Mouse (Mus musculus) adipocyte (in vitro differentiated cells): ENCODE measurements at regions not wholly inside any gene's neighbourhood (a gene's known extent, or its start where the extent isn't known, plus 50 kb on each side); places are given as distances from the start of the nearest gene placed in this dataset.
"Not testable (repeated sequence)": the region's sequence is repeated elsewhere in the genome, so short reads cannot be mapped to it uniquely, and the experiment has no call there.

Experiments used
- DNase-seq: peaks from one replicate; pipeline ENCODE4 v3.0.0-alpha.2; 2016; ENCODE audit warnings: low spot score

GRCm38 (mm10) chr13:31050160-31050788 lies 76.3 kb downstream of the Gm5447 start:
- DNase-seq = no peak

- not testable (repeated sequence) for DNase-seq
Observed at GRCm38 (mm10) chr13:31051586-31051985, 77.6 kb downstream of the Gm5447 start.

GRCm38 (mm10) chr13:31054356-31054755 lies 80.4 kb downstream of the Gm5447 start:
- peak; percentile 86 for DNase-seq

DNA sequence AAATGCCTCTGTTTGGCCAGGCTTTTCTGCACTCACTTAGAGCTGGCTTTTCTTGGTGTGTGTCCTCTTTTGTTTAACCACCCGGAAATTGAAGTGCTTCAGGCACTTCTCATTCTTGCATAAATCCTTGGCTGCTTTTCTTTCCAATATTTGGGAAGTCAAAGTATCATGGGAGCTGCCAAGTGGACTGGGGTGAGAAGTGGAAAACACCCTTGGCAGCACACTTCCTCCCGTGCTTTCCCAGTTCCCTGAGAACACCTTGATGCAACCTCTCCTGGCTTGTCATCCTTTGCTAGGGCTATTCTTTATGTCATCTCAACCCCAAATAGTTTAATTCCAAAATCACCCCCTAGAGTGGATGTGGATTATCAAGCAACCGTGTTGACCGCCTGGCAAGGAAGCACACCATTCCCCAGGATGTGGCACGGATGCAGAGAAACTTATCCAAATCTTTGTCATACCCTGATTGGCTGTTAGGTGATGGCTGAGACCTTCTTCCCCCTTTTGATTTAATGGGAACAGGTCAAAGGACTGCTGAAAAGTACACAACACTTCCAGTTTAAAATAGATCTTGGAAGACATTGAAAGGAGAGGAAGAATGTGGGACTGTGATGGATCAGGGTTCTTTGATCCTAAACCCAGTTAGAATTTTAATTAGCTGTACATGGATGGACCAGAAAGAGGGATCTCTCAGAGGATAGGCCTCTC lies 81.5 kb downstream of the Gm5447 start:
- peak; percentile 88 for DNase-seq

DNA sequence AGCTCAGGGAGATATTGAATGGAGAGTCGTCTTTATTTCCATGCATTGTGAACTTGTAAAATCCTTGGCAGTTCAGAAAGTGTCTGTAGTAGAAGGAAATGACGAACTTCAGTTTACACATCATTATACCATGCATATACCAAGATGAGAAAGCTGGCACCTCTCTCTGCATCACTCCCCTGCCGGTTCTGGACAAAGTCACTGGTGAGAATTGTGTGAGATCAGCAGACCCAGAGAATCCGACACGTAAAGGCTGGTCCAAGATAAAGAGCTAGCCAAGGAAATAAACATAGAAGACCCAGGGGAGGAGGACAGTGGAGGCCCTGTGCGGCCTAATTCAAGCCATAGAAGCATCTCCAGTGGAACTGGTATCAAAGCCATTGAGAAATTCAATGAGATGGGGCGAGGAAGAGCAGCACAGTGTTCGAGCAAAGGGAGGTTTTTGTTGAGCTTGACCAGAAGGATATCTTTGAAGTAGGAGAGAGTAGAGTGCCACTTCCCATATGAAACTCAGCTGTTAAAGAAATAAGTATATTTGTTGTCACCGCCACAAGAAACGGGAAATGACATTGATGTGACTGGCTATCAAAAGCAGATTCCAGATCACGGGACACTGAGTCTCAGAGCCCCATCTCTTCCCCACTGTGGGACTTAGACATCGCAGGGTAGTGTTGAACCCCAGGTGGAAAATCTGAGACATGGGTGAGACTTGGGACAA lies 82.3 kb downstream of the Gm5447 start:
- no peak for DNase-seq

GRCm38 (mm10) chr13:31060916-31061431 lies 87.0 kb downstream of the Gm5447 start:
- no peak for DNase-seq

GRCm38 (mm10) chr13:31068343-31068742 lies 94.3 kb downstream of the Gm5447 start:
- DNase-seq = no peak

- DNase-seq = peak; percentile 12
Observed at GRCm38 (mm10) chr13:31076541-31076940, 102.5 kb downstream of the Gm5447 start.

- no peak for DNase-seq
Observed at GRCm38 (mm10) chr13:31078751-31079150, 104.7 kb downstream of the Gm5447 start.

DNA sequence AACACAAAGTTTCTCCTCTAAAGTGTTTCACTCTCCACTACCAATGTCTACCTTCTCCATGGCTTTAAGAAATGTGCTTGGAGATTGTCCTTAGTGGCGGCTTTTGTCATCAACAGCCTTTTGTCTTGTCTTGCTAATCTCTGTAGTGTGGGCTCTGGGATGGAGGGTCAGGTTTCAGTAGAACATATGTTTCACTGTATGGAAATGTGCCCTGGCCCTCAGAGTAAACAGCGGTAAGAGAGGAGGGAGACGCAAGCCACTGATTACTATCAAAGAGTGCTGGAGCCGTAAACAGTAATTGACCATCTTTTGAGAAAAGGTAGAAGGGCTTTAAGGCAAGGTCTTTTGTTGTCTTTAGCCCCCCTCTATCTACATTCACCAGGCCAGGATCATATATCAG lies 106.2 kb downstream of the Gm5447 start:
- DNase-seq = no peak

GRCm38 (mm10) chr13:31082448-31083140 lies 108.6 kb downstream of the Gm5447 start:
- peak; percentile 92 for DNase-seq

DNA sequence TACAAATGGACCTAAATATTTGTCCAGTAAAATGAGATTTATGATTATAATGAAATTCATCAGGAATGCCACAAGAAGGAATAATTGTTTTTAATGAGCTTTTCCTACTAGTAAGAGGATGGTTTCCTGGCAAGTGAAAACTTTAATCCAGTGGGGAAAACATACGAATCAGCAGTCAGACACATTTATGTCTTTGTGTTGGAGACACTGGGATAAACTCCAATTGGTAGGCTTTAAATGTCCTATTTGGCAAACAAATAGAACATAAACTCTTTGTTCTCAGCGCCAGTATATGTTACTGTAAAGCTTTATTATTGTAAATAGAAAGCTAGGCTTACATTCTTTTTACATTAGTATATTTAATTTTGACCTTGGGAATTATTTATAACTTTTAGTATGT lies 127.0 kb downstream of the Gm5447 start:
- DNase-seq = no peak

DNA sequence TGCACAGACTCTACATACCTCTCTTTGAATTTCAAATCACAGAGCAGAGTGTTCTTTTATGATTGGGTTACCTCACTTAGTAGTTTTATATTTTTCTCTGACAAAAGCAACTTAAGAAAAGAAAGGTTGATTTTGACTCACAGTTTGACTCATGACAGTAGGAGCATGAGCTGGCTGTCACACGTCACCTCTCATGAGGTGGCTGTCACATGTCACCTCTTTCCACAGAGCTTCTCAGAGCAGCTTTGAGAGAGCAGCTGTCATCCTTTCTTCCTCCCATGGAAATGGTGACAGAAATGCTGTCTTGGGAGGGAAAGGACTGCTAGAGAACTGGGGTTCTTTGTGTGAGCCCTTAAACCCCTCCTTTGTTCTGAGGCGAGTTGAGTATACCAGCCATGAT lies 133.4 kb downstream of the Gm5447 start:
- no peak for DNase-seq

- DNase-seq = peak; percentile 5
Observed at GRCm38 (mm10) chr13:31109231-31109630, 135.2 kb downstream of the Gm5447 start.

- peak; percentile 14 for DNase-seq
Observed at GRCm38 (mm10) chr13:31122689-31123088, 148.7 kb downstream of the Gm5447 start.

GRCm38 (mm10) chr13:31124547-31125216 lies 150.7 kb downstream of the Gm5447 start:
- DNase-seq = no peak

DNA sequence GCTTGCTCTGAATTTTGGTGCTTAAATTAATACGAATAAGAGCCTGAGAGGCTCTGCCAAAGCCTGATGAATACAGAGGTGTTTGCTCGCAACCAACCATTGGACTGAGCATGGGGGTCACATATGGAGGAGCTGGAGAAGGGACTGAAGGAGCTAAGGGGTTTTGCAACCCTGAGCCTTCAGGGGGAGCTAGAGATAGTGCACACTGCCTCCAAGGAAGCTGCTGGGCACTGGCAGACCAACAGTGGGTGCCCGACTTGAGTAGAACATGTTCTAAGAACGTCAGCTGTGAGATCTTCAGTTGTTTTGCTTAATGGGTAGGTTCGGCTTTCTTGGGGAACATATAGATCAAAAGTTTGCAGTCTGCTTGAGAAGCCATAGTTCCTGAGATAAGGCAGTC lies 158.5 kb downstream of the Gm5447 start:
- peak; percentile 7 for DNase-seq

- DNase-seq = no peak
Observed at GRCm38 (mm10) chr13:31139686-31140085, 165.7 kb downstream of the Gm5447 start.

DNA sequence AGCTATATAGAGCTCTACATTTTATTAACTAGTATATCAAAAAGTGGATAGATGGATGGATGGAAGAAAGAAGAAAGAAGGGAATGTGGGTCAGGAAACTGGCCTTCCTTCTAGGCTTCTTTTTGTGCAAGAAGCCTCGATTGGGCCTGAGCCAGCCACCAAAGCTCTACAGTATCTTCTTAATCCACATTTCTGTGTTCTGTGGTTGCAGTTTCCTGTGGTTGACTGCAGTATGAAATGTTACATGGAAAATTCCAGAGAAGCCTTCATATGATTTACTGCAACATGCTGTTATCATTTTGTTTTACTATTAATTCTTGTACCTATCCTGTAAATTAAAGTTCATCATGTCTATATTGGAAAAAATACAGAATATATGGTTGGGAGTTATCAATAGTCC lies 173.3 kb downstream of the Gm5447 start:
- DNase-seq = no peak

DNA sequence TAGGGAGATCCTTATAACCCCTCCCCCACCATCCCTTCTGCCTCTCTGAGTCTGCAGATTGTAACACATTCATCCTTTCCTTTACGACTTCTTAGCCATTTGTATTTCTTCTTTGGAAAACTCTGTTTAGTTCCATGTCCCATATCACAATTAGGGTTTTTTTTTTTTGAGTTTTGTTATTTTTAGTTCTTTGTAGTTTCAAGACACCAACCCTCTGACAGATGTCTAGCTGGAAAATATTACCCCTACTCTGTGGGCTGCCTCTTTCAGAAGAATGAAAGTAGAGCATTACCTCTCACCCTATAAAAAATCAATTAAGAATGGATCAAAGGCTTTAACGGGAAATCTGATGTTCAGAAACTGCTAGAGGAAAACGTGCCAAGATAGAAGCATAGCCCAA lies 180.1 kb downstream of the Gm5447 start:
- DNase-seq = no peak

- DNase-seq = no peak
Observed at GRCm38 (mm10) chr13:31163878-31164495, 190.0 kb downstream of the Gm5447 start.
